Mouse (Mus musculus): Measurements from ENCODE around the gene Zmym6. TPM values are rescaled to one million over a fixed set of nuclear protein-coding genes. Genes with fewer than 3 reads are reported as not detected.

Zmym6 gene
- 22.3 and 26.3 TPM in 2 replicates for polyA plus RNA-seq (2014; fragmentation: Nextera tagmentation; extraction: Ambion mirVana)

DNA sequence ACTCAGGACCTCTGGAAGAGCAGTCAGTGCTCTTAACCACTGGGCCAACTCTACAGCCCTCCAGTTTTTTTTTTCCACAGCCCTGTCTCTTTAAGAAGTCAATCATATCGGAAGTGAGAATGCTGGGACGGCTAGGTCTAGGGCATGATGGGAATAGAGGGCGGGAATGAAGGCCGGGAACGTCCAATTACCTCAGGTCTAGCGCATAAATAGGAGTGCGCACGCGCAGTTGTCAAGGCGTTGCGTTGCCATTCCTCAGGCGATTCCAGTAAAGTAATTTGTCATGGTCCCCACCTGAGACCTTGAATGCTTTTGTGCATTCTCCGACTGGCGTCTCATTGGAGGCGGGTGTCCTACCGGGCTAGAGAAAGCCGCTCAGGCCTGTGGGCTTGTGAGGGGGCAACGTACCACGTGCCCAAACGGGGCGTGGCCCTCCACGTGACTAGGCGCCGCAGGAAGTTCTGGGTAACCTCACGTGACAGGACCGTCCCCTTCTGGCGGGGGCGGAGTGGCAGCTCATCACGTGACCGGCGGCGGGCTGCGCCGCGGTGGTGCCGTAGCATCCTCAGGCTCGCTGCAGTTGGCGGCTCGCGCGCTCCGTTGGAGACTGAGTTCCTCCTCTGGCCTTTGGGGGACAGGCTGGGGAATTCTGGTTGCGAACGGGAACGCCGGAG lies at the start of gene Zmym6:
Zmym6 (plus strand) TSS at position 509 of the 674 bp plus-strand sequence.
- no peaks in the 10 kb centered on the region for H3K36me3 ChIP-seq (ENCODE audit: control insufficient read depth, insufficient read depth, low read length)
- ATAC-seq (ENCODE audit: insufficient number of reproducible peaks, low FRiP score, low TSS enrichment, low read depth) (peak; percentile 94), DNase-seq (ENCODE audit: low spot score) (peak; percentile 96)
- peak within 1 kb of the TSS; percentile 63 for H3K27ac ChIP-seq (replicated peaks; ENCODE audit: low read depth, low read length)
- no peaks in the 10 kb centered on the region for H3K9me3 ChIP-seq (ENCODE audit: control insufficient read depth, low read length)
- WGBS, result under 1% methylated on average over 46 of the region's 46 CpGs
- no peaks in the 10 kb centered on the region for H3K27me3 ChIP-seq (ENCODE audit: control insufficient read depth, insufficient read depth, low read length)
- H3K4me2 ChIP-seq (ENCODE audit: low read depth, severe bottlenecking), result peak within 1 kb of the TSS; percentile 57
- H3K9ac ChIP-seq (ENCODE audit: low read length), result peak within 1 kb of the TSS; percentile 63
- 0 out of 2 replicates have a peak, but pooled peaks cover 2% of the 10 kb centered on the region for H3K4me1 ChIP-seq (ENCODE audit: control insufficient read depth, insufficient read depth, low read length)
- H3K4me3 ChIP-seq (ENCODE audit: low read depth, low read length), result peak within 1 kb of the TSS; percentile 57

DNA sequence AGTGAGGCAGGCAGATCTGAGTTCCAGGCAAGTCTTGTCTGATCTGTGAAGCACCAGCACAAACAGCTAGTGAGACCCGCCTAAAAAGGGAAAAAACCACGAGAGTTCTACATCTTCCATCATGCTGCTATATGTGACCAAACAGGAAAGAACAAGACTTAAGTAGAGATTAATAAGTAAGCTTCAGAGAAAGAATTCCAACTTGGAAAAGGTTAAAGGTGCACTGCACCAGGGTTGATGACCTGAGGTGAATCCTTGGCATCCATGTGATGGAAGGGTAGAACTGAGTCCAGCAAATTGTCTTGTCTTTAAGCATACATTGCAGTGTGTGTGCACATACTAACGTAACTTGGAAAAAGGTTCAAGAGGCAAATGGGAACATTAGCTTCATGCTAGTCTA lies 40.0 kb upstream of the Zmym6 start:
- Histone ChIP-seq H3K27me3 (ENCODE audit: control insufficient read depth, insufficient read depth, low read length) (no peaks in the 10 kb centered on the region), H3K27ac (replicated peaks; ENCODE audit: low read depth, low read length) (no peak overlapping the region), H3K9me3 (ENCODE audit: control insufficient read depth, low read length) (no peaks in the 10 kb centered on the region), H3K4me1 (ENCODE audit: control insufficient read depth, insufficient read depth, low read length) (no peaks in the 10 kb centered on the region), H3K9ac (ENCODE audit: low read length) (no peak overlapping the region), H3K4me3 (ENCODE audit: low read depth, low read length) (no peak overlapping the region), H3K36me3 (ENCODE audit: control insufficient read depth, insufficient read depth, low read length) (peaks cover 29% of the 10 kb centered on the region), H3K4me2 (ENCODE audit: low read depth, severe bottlenecking) (no peak overlapping the region)
- ATAC-seq (ENCODE audit: insufficient number of reproducible peaks, low FRiP score, low TSS enrichment, low read depth) (no peak), DNase-seq (ENCODE audit: low spot score) (no peak)
- WGBS, result 93% methylated on average over 3 of the region's 3 CpGs

- Histone ChIP-seq H3K4me2 (ENCODE audit: low read depth, severe bottlenecking) (no peak overlapping the region), H3K9ac (ENCODE audit: low read length) (no peak overlapping the region), H3K27ac (replicated peaks; ENCODE audit: low read depth, low read length) (no peak overlapping the region), H3K4me1 (ENCODE audit: control insufficient read depth, insufficient read depth, low read length) (no peaks in the 10 kb centered on the region), H3K4me3 (ENCODE audit: low read depth, low read length) (no peak overlapping the region), H3K36me3 (ENCODE audit: control insufficient read depth, insufficient read depth, low read length) (peaks cover 20% of the 10 kb centered on the region; the same call in 1 of the 2 replicates), H3K9me3 (ENCODE audit: control insufficient read depth, low read length) (no peaks in the 10 kb centered on the region), H3K27me3 (ENCODE audit: control insufficient read depth, insufficient read depth, low read length) (no peaks in the 10 kb centered on the region)
- WGBS, result 82% methylated on average over 8 of the region's 8 CpGs
- ATAC-seq (ENCODE audit: insufficient number of reproducible peaks, low FRiP score, low TSS enrichment, low read depth), result no peak
- peak; percentile 38 for DNase-seq (ENCODE audit: low spot score)
Observed at GRCm38 (mm10) chr4:127037908-127038827, 39.0 kb upstream of the Zmym6 start.

DNA sequence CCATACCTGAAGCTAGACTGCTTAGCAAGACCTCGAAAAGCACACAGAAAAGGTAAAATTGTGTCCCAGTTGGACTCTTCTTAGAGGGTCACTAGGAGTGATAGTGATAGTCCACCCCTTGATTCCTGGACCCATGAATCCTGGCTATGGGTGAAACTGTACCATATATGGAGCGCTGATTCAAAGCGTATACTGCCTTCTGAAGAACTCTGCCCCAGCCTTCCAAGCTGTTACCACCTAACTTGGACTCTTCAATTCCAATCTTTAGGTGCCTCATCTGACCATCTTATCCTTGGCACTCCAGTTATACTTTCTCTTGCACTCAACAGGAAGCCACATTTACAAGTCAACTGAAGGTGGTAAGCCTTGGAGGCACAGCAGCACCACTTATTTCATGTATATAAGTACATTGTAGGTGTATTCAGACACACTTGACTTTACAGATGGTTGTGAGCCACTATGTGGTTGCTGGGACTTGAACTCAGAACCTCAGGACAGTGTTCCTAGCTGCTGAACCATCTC lies 38.3 kb upstream of the Zmym6 start:
- H3K27ac ChIP-seq (replicated peaks; ENCODE audit: low read depth, low read length), result no peak overlapping the region
- no peak overlapping the region for H3K4me3 ChIP-seq (ENCODE audit: low read depth, low read length)
- peaks cover 18% of the 10 kb centered on the region; the same call in 1 of the 2 replicates for H3K36me3 ChIP-seq (ENCODE audit: control insufficient read depth, insufficient read depth, low read length)
- H3K9me3 ChIP-seq (ENCODE audit: control insufficient read depth, low read length), result no peaks in the 10 kb centered on the region
- H3K4me1 ChIP-seq (ENCODE audit: control insufficient read depth, insufficient read depth, low read length), result no peaks in the 10 kb centered on the region
- 87% methylated on average over 3 of the region's 3 CpGs for WGBS
- H3K27me3 ChIP-seq (ENCODE audit: control insufficient read depth, insufficient read depth, low read length), result no peaks in the 10 kb centered on the region
- no peak overlapping the region for H3K4me2 ChIP-seq (ENCODE audit: low read depth, severe bottlenecking)
- ATAC-seq (ENCODE audit: insufficient number of reproducible peaks, low FRiP score, low TSS enrichment, low read depth) (no peak), DNase-seq (ENCODE audit: low spot score) (no peak)
- no peak overlapping the region for H3K9ac ChIP-seq (ENCODE audit: low read length)

DNA sequence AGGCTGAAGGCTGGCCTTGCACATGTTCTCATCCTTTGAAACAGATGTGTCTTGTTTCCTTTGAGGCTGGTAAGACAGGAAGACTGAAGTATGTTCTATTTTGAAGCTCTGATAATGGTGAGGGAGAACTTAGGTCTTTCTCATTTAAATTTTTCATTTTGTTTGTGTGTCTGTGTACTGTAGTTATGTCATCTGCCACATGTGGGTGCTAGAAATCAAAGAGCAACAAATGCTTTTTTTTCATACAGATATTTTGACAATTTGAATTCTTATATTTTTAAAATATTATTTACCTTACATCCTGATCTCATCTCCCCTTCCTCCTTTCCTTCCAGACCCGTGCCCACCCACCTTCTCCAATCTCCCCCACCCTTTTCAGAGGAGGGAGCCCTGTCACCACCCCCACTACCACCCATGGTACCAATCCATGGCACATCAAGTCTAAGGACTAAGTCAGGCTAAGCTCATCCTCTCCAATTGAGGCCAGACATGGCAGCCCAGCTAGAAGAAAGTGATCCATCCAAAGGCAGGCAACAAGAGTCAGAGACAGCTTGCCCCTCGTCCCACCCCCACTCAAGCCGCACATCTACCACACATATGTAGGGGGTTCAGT lies 37.2 kb upstream of the Zmym6 start:
- H3K4me1 ChIP-seq (ENCODE audit: control insufficient read depth, insufficient read depth, low read length), result no peaks in the 10 kb centered on the region
- DNase-seq (ENCODE audit: low spot score) (no peak), ATAC-seq (ENCODE audit: insufficient number of reproducible peaks, low FRiP score, low TSS enrichment, low read depth) (no peak)
- 78% methylated on average over 3 of the region's 3 CpGs for WGBS
- H3K4me2 ChIP-seq (ENCODE audit: low read depth, severe bottlenecking), result no peak overlapping the region
- H3K4me3 ChIP-seq (ENCODE audit: low read depth, low read length), result no peak overlapping the region
- H3K9ac ChIP-seq (ENCODE audit: low read length), result no peak overlapping the region
- H3K27me3 ChIP-seq (ENCODE audit: control insufficient read depth, insufficient read depth, low read length), result no peaks in the 10 kb centered on the region
- no peaks in the 10 kb centered on the region for H3K9me3 ChIP-seq (ENCODE audit: control insufficient read depth, low read length)
- no peak overlapping the region for H3K27ac ChIP-seq (replicated peaks; ENCODE audit: low read depth, low read length)
- H3K36me3 ChIP-seq (ENCODE audit: control insufficient read depth, insufficient read depth, low read length), result peaks cover 18% of the 10 kb centered on the region; the same call in 1 of the 2 replicates

GRCm38 (mm10) chr4:127043540-127043939 lies 33.6 kb upstream of the Zmym6 start:
- DNase-seq (ENCODE audit: low spot score) (no peak), ATAC-seq (ENCODE audit: insufficient number of reproducible peaks, low FRiP score, low TSS enrichment, low read depth) (no peak)
- peaks cover 7% of the 10 kb centered on the region for H3K36me3 ChIP-seq (ENCODE audit: control insufficient read depth, insufficient read depth, low read length)
- WGBS, result 87% methylated on average over 4 of the region's 4 CpGs
- no peak overlapping the region for H3K4me2 ChIP-seq (ENCODE audit: low read depth, severe bottlenecking)
- no peaks in the 10 kb centered on the region for H3K9me3 ChIP-seq (ENCODE audit: control insufficient read depth, low read length)
- no peaks in the 10 kb centered on the region for H3K4me1 ChIP-seq (ENCODE audit: control insufficient read depth, insufficient read depth, low read length)
- H3K27ac ChIP-seq (replicated peaks; ENCODE audit: low read depth, low read length), result no peak overlapping the region
- no peak overlapping the region for H3K9ac ChIP-seq (ENCODE audit: low read length)
- no peaks in the 10 kb centered on the region for H3K27me3 ChIP-seq (ENCODE audit: control insufficient read depth, insufficient read depth, low read length)
- no peak overlapping the region for H3K4me3 ChIP-seq (ENCODE audit: low read depth, low read length)

DNA sequence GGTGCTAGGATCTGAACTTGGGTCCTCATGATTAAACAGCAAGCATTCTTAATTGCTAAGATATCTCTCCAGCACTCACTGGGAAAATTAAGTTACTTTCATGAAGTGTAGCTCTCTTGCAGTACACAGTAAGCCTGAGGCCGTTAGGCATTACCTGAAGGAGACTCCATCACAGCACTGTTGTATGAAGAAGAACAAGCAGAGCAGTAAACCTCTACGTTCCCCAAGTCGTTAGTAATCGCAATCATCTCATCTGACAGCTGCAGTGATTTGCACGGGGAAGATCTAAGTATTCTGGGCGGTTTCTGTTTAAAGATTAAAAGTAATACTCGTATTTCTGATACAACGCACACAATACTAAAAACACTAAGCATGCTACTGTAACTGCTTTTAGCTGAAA lies 26.1 kb upstream of the Zmym6 start:
- Histone ChIP-seq H3K4me3 (ENCODE audit: low read depth, low read length) (no peak overlapping the region), H3K4me1 (ENCODE audit: control insufficient read depth, insufficient read depth, low read length) (no peaks in the 10 kb centered on the region), H3K4me2 (ENCODE audit: low read depth, severe bottlenecking) (no peak overlapping the region), H3K27me3 (ENCODE audit: control insufficient read depth, insufficient read depth, low read length) (no peaks in the 10 kb centered on the region), H3K27ac (replicated peaks; ENCODE audit: low read depth, low read length) (no peak overlapping the region), H3K9me3 (ENCODE audit: control insufficient read depth, low read length) (no peaks in the 10 kb centered on the region), H3K36me3 (ENCODE audit: control insufficient read depth, insufficient read depth, low read length) (peaks cover 11% of the 10 kb centered on the region), H3K9ac (ENCODE audit: low read length) (no peak overlapping the region)
- ATAC-seq (ENCODE audit: insufficient number of reproducible peaks, low FRiP score, low TSS enrichment, low read depth) (no peak), DNase-seq (ENCODE audit: low spot score) (no peak)
- 90% methylated on average over 8 of the region's 8 CpGs for WGBS

GRCm38 (mm10) chr4:127053071-127053470 lies 24.1 kb upstream of the Zmym6 start:
- Histone ChIP-seq H3K4me1 (ENCODE audit: control insufficient read depth, insufficient read depth, low read length) (no peaks in the 10 kb centered on the region), H3K27ac (replicated peaks; ENCODE audit: low read depth, low read length) (no peak overlapping the region), H3K4me3 (ENCODE audit: low read depth, low read length) (no peak overlapping the region), H3K27me3 (ENCODE audit: control insufficient read depth, insufficient read depth, low read length) (no peaks in the 10 kb centered on the region), H3K4me2 (ENCODE audit: low read depth, severe bottlenecking) (no peak overlapping the region), H3K36me3 (ENCODE audit: control insufficient read depth, insufficient read depth, low read length) (peaks cover 12% of the 10 kb centered on the region), H3K9me3 (ENCODE audit: control insufficient read depth, low read length) (no peaks in the 10 kb centered on the region), H3K9ac (ENCODE audit: low read length) (no peak overlapping the region)
- DNase-seq (ENCODE audit: low spot score), result no peak
- no peak for ATAC-seq (ENCODE audit: insufficient number of reproducible peaks, low FRiP score, low TSS enrichment, low read depth)
- WGBS, result 93% methylated on average over 5 of the region's 5 CpGs
